Mouse (Mus musculus) cerebral cortex, adult 2 months (tissue): ENCODE measurements around the gene Cers2.

Source experiments
- WGBS: fragments of 180-500 bp; shearing (Covaris S2); methylation state at CpG from one replicate; pipeline ENCODE4 v1.1.7; 2018; 5-methylcytosine and 5-hydroxymethylcytosine counted together

The Cers2 gene

DNA sequence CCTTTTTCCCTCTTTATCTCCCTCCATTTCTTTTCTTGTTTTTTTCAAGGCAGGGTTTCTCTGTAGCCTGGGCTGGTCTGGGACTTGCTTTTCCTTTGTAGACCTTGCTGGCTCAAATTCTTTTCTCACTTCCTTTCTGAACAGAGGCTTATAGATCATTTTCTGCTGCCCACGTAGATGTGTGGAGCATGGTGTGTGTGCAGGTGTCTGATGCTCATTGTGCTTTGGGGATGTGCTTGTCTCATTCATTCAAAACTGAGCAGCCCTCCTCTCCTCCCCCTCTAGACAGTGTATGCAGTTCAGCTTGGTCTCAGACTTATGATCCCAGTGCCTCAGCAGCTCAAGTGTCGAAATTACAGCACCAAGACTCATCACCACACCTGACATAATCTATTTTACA is 4.5 kb downstream of the Cers2 start:
- WGBS = 56% methylated on average over 2 of the region's 2 CpGs

DNA sequence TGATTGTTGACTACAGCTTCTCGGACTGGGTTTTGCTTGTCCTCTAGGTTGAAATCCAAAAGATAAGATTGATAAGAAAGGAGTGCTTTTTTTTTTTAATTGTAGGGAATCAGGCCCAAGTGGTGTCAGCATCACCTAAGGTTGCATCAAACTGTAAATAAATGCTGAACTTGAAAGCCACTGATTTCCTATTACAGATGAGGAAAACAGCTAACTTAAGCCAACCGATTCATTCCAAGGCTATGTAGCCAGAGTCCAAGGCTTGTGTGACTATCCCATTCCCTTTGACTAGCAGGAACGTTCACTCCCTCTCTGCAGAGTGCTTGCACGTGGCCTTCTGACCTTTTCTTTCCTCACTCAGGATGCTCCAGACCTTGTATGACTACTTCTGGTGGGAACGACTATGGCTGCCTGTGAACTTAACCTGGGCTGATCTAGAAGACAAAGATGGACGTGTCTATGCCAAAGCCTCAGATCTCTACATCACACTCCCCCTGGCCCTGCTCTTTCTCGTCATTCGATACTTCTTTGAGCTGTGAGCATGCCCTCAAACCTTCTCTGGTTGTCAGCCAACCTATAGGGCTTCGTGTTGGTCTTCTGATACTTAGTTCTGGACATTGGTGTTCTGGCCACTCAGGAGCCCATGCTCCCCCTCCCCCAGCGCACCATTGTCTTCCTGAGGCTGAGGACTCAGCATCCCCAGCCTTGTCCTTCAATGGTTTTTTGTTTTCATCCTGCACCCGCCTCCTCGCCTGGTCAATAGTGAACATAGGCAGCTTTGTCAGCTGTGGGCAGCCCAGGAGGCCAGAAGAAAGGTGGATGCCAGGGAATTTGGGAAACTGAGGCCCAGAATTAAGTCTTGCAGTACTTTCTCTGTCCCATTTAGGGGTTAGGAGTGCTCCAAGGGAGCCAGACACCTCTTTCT is 5.4 kb downstream of the Cers2 start:
- 68% methylated on average over 12 of the region's 12 CpGs for WGBS

DNA sequence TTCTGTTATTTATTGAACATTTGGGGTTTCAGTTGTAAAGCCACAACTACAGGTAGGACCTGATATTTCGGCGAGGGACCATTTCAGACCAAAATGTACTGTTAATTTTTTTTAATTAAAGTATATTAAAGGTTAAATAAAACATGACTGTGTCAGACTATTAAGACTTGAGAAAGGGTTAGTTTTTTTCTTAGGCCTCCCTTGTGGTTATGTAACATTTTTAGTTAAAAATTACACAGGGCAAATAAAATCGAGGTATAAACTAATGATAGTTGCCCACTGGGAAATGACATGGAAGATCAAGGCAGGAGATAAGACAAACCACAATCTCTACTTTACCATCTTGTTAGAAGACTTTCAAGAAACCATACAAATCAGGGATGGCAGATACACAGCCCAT is 8.8 kb downstream of the Cers2 start:
- 89% methylated on average over 3 of the region's 3 CpGs for WGBS

DNA sequence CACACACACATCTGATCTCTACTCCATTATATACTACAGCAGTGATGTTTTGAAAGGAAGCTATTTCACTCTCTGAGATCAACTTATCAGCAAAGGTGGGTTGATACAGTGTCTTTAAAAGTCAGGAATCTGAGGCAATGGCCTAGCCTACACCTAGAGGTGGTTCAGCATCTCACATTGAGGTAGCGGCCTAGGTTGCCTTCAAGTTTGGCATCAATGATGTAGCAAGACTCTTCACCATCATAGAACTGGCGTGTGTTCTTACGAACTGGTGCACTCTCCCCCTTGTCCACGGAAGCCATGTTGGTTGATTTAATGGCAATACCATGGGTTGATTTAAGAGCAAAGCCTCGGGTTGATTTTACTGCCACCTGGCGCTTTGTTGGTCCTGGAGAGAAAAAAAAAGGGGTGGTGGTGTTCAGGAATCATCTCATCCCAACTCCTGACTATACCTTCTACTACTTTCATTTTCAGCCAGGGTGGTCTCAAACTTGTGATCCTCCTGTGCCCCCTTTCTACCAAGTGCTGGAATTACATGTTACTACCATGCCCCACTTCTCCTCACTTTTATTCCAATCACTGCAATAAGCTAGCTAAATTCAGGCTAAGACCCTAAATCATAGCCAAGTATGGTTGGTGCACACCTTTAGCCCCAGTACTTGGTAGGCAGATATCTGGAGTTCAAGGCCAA is 10.0 kb downstream of the Cers2 start:
- 88% methylated on average over 6 of the region's 6 CpGs for WGBS

DNA sequence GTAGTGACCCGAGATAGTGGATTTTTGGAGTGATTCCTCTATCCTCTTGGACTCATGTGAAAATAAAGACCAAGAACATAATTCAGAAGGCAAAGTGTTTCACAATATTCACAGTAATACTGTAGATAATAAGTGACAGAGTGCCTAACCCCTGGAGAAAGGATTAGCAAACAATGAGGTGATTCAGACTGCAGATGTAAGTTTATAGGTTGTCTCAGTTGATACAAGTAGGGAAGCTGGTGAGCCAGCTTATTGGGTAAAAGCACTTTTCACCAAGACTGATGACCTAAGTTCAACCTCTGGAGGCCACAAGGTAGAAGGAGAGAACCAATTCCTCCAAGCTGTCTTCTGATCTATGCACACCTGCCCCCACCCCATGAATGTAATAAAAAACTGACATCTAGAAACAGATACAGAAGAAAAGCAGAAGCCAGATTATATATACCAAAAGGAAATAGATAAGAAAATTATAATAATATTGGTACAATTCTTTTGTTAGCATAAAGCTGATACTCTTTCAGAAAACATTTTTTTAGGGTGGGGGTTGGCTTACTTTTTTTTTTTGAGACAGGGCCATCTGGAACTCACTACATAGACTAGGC is 14.3 kb downstream of the Cers2 start:
- WGBS = 86% methylated on average over 1 of the region's 1 CpGs

GRCm38 (mm10) chr3:95331528-95331927 is 16.9 kb downstream of the Cers2 start:
- 89% methylated on average over 1 of the region's 1 CpGs for WGBS

DNA sequence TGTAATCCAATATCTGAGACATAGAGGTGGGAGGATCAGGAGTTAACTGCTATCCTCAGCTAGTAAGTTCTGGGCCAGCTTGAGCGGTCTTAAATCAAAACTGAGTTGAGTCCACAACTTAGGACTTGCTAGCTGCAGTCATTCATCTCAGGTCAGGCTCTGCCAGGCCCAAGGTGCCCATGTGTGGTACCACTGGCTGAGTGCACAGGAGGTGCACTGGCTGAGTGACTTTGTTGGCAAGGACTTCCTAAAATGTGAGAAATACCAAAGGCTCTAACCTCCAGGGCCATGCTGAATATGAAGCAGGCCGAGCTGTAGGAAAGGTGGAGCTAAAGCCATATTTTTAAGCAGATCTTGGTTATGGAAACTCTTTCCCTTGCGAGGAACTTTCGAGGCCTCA is 22.8 kb downstream of the Cers2 start:
- 98% methylated on average over 4 of the region's 4 CpGs for WGBS

DNA sequence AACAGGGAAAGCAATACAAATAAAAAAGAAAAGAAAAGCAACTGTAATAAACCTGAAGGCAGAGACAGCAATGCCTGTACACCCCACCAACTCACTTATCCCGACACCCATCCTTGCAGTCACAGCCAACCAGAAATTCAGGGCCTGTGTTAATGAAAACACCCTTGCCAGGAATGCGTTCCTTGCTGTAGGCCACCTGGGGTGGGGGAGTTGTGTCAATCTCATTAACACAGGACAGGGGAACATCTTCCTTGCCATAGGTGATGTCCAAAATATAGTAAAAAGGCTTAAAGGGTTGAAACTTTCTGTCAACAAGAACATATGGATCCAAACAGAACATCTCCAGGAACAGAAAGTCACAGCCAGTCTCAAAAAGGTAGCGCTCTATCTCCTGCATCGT is 23.7 kb downstream of the Cers2 start:
- WGBS = 96% methylated on average over 4 of the region's 4 CpGs

DNA sequence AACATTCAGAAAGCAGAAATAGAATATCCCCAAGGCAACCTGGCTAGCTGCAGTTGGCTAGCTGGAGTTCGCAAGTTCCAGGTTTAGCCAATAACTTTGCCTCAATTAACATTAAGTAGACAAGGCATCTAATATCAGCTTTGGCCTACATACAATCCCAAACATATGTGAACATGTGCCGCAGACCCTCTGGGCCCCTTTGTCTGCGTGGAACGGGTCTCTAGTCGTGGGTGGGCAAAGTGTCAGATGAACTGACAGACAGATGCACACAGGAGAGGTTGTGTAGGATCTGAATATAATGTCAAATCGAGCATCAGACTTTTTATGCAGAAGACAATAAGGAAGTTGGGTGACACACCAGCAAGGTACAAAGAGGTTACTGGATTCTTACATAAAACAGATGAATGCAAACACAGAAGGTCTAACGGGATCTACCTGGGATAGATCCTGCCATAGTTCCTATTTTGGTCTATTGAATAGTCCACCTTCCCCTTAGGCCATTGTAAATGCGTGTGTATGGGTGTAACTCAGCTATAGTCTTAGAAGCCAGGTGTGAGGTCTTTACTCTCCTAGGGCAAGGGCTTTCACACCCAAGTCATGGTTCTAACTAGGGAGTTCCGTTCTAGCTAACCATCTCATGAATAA is 28.9 kb downstream of the Cers2 start:
- 85% methylated on average over 9 of the region's 9 CpGs for WGBS

DNA sequence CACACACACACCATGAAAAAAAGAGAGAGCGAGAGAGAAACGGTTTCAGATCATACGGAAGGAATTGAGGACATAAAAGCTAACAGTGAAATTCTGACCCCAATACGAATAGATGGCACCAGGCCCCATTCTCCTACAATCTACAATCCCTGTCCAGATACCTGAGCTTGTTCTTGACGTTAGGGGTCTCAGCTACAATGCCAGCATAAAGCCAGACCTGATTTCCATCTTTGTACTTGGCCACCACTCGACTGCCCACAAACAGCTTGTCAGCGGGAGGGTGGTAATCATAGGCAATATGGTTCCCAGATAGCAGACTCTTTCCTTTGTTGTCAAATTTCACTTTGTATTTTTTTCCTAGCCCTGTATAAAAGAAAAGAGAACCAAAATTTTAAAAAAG is 31.9 kb downstream of the Cers2 start:
- 84% methylated on average over 7 of the region's 7 CpGs for WGBS

- WGBS = 95% methylated on average over 5 of the region's 5 CpGs
Observed at GRCm38 (mm10) chr3:95348343-95348742, 33.8 kb downstream of the Cers2 start.

- WGBS = 16% methylated on average over 11 of the region's 19 CpGs
Observed at GRCm38 (mm10) chr3:95355911-95356544, 41.4 kb downstream of the Cers2 start.

- WGBS = under 1% methylated on average over 37 of the region's 57 CpGs
Observed at GRCm38 (mm10) chr3:95356701-95357449, 42.3 kb downstream of the Cers2 start, which contains the start of gene Setdb1. TSS of gene Setdb1 (minus strand) at chr3:95357202.

GRCm38 (mm10) chr3:95357746-95358145 is 43.2 kb downstream of the Cers2 start:
- 81% methylated on average over 2 of the region's 2 CpGs for WGBS

- 85% methylated on average over 3 of the region's 3 CpGs for WGBS
Observed at GRCm38 (mm10) chr3:95360276-95360675, 45.7 kb downstream of the Cers2 start.
